Mouse (Mus musculus): Measurements from ENCODE around the gene Sdk1.

Sdk1 gene

GRCm38 (mm10) chr5:142113210-142114175 is 872.2 kb downstream of the Sdk1 start:
- no peak for DNase-seq (ENCODE audit: low read depth, low spot score)

DNA sequence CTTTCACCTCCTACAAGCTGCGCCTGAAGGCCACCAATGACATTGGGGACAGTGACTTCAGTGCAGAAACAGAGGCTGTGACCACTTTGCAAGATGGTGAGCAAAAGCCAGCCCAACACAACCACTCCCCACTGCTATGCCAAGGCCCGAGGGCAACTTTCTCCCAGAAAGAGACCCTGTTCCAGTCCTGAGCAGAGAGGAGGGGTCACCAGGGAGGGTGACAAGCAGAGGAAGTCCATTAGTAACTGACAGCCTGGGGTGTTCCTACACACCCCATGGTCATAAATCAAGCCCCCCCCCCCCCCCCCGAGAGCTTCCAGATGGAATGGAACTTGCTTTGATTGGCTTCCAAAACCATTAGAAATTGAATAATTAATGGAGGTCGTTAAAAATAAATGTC is 886.5 kb downstream of the Sdk1 start:
- DNase-seq (ENCODE audit: low read depth, low spot score), result no peak

- no peak for DNase-seq (ENCODE audit: low read depth, low spot score)
These were observed 886.9 kb downstream of the Sdk1 start for GRCm38 (mm10) chr5:142128181-142128611.

DNA sequence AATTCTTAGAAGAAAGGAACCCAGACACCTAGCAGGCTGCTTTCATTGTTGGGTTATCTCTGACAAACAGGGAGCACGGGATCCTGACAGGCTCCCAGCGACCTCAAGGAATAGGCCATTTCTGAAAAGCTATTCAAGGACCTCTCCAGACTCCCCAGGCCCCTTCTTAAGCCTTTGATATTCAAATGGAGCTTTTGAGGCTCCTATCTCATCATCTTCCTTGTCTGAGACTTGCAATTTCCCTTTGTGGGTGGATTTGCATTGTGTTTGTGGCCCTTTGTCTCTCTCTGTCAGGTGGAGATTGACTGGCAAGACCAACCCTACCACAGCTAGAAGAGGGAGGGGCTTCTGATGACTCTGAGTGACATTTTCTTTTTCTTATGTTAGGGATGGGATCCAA is 888.7 kb downstream of the Sdk1 start:
- DNase-seq (ENCODE audit: low read depth, low spot score), result no peak

DNA sequence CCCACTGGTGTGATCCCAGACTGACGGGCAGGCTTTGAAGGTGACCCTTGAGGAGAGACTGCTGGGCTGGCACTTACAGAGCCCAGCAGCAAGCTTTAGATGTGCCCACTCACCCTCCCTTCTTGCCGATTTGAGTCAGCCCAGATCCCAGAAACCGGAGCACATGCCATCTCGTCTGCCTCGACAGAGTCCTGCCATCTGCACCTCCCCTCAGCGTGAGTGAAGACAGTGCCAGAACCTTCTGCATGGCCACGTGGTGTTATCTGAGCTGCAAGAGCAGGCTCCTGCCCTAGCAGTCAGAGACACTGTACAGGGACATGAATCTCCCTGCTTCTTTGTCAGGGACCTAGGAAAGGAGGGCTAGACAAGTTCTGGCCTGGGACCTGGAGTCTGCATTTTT is 898.7 kb downstream of the Sdk1 start:
- DNase-seq (ENCODE audit: low read depth, low spot score), result no peak

DNA sequence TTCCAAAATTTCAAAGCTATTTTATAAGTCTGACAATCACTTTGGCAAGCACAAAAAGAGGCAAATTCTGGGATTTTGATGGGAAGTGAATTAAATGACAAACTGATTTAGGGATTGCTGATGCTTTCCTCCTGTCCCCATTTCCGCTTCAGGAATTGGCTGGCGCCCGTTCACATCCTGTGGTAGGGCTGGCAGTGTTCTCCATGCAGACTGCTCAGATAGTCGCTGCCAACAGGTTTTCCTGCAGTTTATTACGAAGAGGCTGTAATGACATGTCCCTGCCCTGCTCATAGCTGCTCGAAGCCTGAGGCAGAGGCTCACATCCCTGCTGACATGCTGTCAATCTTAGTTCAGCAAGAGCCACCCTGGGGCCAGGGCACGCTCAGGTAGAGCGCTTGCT is 908.3 kb downstream of the Sdk1 start:
- DNase-seq (ENCODE audit: low read depth, low spot score), result no peak

GRCm38 (mm10) chr5:142150756-142151155 is 909.5 kb downstream of the Sdk1 start:
- no peak for DNase-seq (ENCODE audit: low read depth, low spot score)

DNA sequence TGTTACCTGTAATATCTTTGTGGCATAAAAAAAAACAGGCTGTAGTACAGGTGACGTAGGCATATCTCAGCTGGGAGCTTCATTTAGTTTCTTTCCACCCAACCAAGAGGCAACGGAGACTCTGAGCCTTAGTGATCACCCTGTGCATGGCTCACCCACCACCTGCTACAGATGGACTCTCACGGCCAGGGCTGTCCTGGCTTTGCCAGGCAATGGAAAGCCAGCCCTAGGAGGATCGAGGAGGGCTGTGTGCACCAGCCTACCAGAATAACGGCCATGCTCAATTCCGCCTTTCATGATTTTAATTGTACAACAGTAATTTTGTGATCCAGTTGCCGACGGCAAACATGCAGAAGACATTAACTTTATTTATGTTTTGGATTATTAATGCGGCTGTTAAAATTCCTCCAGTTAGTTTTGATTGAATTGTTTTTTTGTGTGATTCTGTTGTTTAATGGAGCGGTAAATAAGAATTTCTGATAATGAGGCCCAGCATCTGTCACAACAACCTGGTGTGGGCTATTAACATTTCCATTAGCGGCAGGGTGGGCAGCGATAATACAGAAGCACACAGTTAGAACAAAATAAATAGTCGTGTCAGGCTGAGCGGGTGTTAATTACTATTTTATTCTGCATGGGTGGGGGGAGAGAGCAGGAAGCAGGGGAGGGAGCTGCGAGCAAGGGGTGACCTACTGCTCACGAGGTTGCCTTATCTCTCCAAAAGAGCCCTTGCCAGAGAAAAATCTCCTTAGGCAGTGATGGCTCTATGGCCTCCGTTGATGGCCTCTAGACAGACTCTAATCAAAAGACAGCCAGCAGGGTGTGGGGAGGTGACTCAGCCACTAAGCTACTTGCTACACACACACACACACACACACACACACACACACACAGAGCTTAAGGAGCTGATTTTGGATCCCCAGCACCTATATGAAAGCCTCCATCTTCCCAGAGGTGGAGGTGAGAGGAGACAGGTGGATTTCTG is 915.9 kb downstream of the Sdk1 start:
- DNase-seq (ENCODE audit: low read depth, low spot score), result no peak

GRCm38 (mm10) chr5:142163483-142163882 is 922.2 kb downstream of the Sdk1 start:
- no peak for DNase-seq (ENCODE audit: low read depth, low spot score)

DNA sequence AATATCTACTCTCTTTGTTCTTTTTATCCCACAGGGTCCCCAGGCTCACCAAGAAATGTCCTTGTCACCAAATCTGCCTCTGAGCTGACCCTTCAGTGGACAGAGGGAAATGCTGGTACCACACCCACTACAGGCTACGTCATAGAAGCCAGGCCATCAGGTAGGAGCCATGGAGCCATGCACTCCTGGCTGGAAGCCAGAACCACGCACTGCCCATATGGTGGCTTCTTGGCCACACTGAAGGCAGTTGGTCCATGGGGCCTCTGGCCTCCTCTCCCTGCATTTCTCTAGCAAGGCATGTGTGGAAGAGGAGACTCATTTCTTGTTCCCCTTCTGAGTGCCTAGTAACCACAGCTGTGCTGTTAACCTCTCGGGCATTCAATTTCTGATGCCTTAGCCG is 932.3 kb downstream of the Sdk1 start:
- DNase-seq (ENCODE audit: low read depth, low spot score), result no peak

DNA sequence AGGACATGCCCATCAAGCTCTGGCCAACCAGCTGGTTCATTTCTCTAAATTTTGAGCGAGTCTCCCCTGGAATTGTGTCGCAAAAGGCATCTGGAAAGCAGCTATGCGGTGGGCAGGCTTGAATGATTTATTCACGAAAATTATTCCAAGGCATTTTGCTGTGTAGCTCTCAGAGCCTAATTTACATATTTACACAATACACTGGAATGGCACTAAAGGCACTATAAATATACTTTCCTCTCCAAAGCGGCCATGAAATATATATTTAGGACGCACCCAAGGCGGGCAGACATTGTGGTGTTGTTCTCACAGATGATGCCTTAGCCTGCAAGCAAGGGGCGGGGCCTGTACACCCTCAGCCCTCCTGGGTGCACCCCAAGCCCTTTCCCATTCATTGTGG is 936.9 kb downstream of the Sdk1 start:
- DNase-seq (ENCODE audit: low read depth, low spot score), result no peak

- no peak for DNase-seq (ENCODE audit: low read depth, low spot score)
These were observed 938.0 kb downstream of the Sdk1 start for GRCm38 (mm10) chr5:142179304-142179703.

- no peak for DNase-seq (ENCODE audit: low read depth, low spot score)
These were observed 940.6 kb downstream of the Sdk1 start for GRCm38 (mm10) chr5:142181862-142182261.

DNA sequence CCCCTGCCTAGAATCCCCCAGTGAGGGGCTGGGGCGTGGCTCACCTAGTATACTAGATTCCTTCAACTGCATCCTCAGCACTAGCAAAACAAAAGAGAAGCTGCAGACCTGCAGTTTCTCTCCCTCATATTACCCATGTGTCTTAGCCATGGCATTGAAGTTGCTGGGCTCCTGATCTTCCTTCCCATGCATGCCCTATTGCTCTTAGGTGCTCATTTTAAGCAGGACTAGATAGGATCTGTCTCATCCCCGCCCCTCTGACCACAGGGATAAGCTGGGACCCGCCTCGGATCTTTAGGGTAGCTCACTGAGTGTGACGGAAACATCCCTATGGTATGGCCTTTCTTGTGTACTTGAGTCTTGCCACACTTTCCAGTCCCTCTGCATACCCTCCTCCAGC is 947.5 kb downstream of the Sdk1 start:
- no peak for DNase-seq (ENCODE audit: low read depth, low spot score)

GRCm38 (mm10) chr5:142209911-142210310 is 968.6 kb downstream of the Sdk1 start:
- no peak for DNase-seq (ENCODE audit: low read depth, low spot score)

GRCm38 (mm10) chr5:142212252-142212651 is 971.0 kb downstream of the Sdk1 start:
- no peak for DNase-seq (ENCODE audit: low read depth, low spot score)

DNA sequence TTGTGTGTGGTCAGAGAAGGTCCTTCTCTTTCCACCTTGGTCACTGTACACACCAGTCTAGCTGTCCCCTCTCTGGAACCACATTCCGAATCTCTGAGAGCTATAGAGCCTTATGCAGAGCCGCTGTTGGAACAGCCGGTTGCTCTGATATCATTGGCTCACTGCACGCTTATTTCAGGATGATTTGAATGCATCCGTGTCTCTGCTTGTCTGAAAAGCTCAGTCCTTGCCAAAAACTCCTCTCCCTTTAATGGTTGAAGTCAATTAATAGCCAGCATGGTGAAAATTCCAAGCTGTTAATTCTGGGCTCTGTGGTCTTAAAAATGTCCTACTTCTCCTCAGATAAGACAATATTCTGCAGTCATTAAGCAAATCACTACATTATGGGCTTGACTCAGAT is 974.7 kb downstream of the Sdk1 start:
- no peak for DNase-seq (ENCODE audit: low read depth, low spot score)

GRCm38 (mm10) chr5:142220851-142221503 is 979.7 kb downstream of the Sdk1 start:
- DNase-seq (ENCODE audit: low read depth, low spot score), result no peak

DNA sequence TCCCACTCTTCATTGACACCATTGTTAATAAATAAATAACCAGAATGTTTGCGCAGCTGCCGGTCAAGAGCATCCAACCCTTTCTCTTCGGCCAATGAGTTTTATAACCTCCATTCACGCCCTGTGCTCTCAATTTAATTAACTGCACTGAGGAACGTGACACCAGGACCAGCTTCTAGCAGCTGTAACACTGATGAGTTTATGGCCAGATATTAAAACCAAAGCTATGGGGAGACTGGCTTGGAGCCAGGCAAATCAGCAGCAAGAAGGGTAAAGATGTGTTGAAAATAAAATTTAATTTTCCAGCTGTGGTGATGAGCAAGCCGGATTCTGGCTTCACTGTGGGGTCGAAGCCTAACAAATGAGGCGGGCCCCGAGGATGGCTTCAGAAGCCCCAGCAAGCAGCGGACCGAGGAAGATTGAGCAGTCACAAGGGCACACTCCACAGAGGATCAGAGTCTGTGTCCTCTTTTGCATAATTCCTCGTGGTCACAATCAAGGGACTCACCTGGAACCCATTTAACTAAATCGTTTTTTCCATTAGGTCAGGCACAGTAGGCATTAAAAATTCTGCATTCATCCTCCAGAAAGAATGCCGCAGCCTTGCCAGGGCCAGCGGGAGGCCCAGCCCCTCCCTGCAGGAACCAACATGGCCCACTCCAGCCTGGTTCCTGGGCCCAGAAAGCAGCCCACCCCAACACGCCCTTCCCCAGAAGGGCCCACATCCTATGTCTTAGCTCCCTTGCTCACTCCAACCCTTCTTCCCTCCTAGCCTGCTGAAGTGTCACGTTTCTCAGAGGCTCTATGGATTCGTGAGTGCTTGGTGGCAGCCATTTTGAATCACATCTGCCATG is 987.9 kb downstream of the Sdk1 start:
- DNase-seq (ENCODE audit: low read depth, low spot score), result no peak

- no peak for DNase-seq (ENCODE audit: low read depth, low spot score)
These were observed 988.5 kb downstream of the Sdk1 start for GRCm38 (mm10) chr5:142229811-142230205.

GRCm38 (mm10) chr5:142240288-142240687 is 999.0 kb downstream of the Sdk1 start:
- DNase-seq (ENCODE audit: low read depth, low spot score), result no peak
